Comparison of ENCODE assay signal across 17 mouse cellular contexts in the genomic region with DNA sequence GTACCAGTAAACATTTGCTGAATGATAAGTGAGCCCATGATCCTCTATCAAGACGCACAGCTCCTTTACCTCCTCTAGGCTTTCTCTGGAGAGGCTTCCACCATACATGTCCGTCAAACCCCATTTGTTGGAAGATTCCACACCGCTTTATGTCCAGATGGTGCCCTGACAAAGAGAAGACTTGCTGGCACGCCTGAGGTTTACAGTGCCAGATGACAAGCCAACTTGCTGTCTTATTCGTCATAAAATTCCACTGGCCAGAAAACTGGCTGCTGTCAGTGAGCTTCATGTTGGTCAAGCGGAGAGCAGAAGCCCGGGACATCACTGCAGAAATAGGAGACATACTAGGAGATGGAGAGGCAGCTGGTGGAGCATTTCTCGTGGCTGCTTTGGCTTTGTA.
A peak's percentile ranks its signal among the peaks of the same experiment; 100 is the strongest.
DNase-seq lines count a peak whose midpoint lies in the region; ATAC-seq and TF ChIP-seq lines count a peak whose summit lies in the region.
"Had no signal": no experiment of that assay in that cellular context is flagged by ENCODE, and none has a peak within 500 bp of the region (broad histone marks: within the 10 kb centered on the region; RNA-seq: fewer than 3 reads in every experiment).

No protein-coding gene starts in this region.

- DNase-seq in midbrain, postnatal 0 days (ENCODE audit: low spot score) = peak; percentile 81
- DNase-seq in midbrain, embryonic 14.5 days = no peak
- peak; percentile 61 for DNase-seq in cerebellum, adult 18-20 months
- peak; percentile 57 to 60 for DNase-seq in cerebellum, postnatal 25 days
- DNase-seq in right cerebral cortex, postnatal 25 days = no peak
- no peak for DNase-seq in left cerebral cortex, postnatal 10 days (ENCODE audit: extremely low spot score in 1 of 2, low spot score in 2 of 2)
- DNase-seq: adrenal gland, postnatal 25 days; heart, adult 11 months; kidney, adult 2 months; liver, postnatal 0 days had no signal

- H3K4me3 ChIP-seq in midbrain, postnatal 0 days (ENCODE audit: low read depth, low read length) = no peak overlapping the region
- H3K4me3 ChIP-seq in midbrain, embryonic 14.5 days (replicated peaks; ENCODE audit: low read depth, low read length) = no peak overlapping the region
- no peak overlapping the region for H3K4me3 ChIP-seq in kidney, embryonic 14.5 days (ENCODE audit: low read length)
- H3K4me3 ChIP-seq: embryonic facial prominence, embryonic 10.5 days; erythroblast, embryonic 14.5 days; heart, embryonic 15.5 days; hindbrain, embryonic 15.5 days; myocyte had no signal

- 83% methylated on average over 8 of the region's 8 CpGs for WGBS in midbrain, postnatal 0 days
- WGBS in midbrain, embryonic 14.5 days = 76% methylated on average over 8 of the region's 8 CpGs
- 87% methylated on average over 8 of the region's 8 CpGs for WGBS in kidney, embryonic 14.5 days

- TF ChIP-seq CTCF in midbrain, postnatal 0 days (IDR thresholded peaks at IDR 0.05) = no peak

- no peak overlapping the region for H3K4me2 ChIP-seq in midbrain, postnatal 0 days (ENCODE audit: low read depth, low read length, poor library complexity, severe bottlenecking)
- H3K4me2 ChIP-seq in midbrain, embryonic 14.5 days (ENCODE audit: low read length) = no peak overlapping the region
- H3K4me2 ChIP-seq in kidney, embryonic 14.5 days (replicated peaks; ENCODE audit: low read depth, low read length) = no peak overlapping the region
- H3K4me2 ChIP-seq: heart, embryonic 15.5 days; hindbrain, embryonic 15.5 days; midbrain, embryonic 11.5 days had no signal

- H3K27me3 ChIP-seq in midbrain, postnatal 0 days (ENCODE audit: insufficient read depth, low read length) = no peaks in the 10 kb centered on the region
- no peaks in the 10 kb centered on the region for H3K27me3 ChIP-seq in midbrain, embryonic 14.5 days (ENCODE audit: control insufficient read depth, insufficient read depth, low read length)
- H3K27me3 ChIP-seq in kidney, embryonic 14.5 days (ENCODE audit: control insufficient read depth, insufficient read depth, low read length) = no peaks in the 10 kb centered on the region
- H3K27me3 ChIP-seq: heart, embryonic 15.5 days; hindbrain, embryonic 15.5 days had no signal

- H3K4me1 ChIP-seq in midbrain, postnatal 0 days (ENCODE audit: insufficient read depth, low read length) = 0 out of 2 replicates have a peak, but pooled peaks cover 3% of the 10 kb centered on the region
- peaks cover 18% of the 10 kb centered on the region; the same call in 1 of the 2 replicates for H3K4me1 ChIP-seq in midbrain, embryonic 14.5 days (ENCODE audit: control insufficient read depth, insufficient read depth, low read length)
- no peaks in the 10 kb centered on the region for H3K4me1 ChIP-seq in kidney, embryonic 14.5 days (ENCODE audit: control insufficient read depth, insufficient read depth, low read length)

- intact Hi-C loops in left cerebral cortex, postnatal 10 days (cut with DNase I) = no loop called here

- H3K36me3 ChIP-seq in midbrain, postnatal 0 days (ENCODE audit: insufficient read depth, low read length) = no peaks in the 10 kb centered on the region
- no peaks in the 10 kb centered on the region for H3K36me3 ChIP-seq in midbrain, embryonic 14.5 days (ENCODE audit: control insufficient read depth, insufficient read depth, low read length)
- H3K36me3 ChIP-seq in kidney, embryonic 14.5 days (ENCODE audit: control insufficient read depth, insufficient read depth, low read length) = no peaks in the 10 kb centered on the region
- H3K36me3 ChIP-seq: embryonic facial prominence, embryonic 10.5 days; heart, embryonic 15.5 days; hindbrain, embryonic 15.5 days had no signal

- no peaks in the 10 kb centered on the region for H3K9me3 ChIP-seq in midbrain, postnatal 0 days (ENCODE audit: low read length)
- no peaks in the 10 kb centered on the region for H3K9me3 ChIP-seq in midbrain, embryonic 14.5 days (ENCODE audit: control insufficient read depth, low read length)
- no peaks in the 10 kb centered on the region for H3K9me3 ChIP-seq in kidney, embryonic 14.5 days (ENCODE audit: control insufficient read depth, low read length)
- H3K9me3 ChIP-seq: embryonic facial prominence, embryonic 10.5 days; heart, embryonic 15.5 days; hindbrain, embryonic 15.5 days had no signal

- H3K27ac ChIP-seq in midbrain, postnatal 0 days (ENCODE audit: low read depth, low read length) = no peak overlapping the region
- H3K27ac ChIP-seq in midbrain, embryonic 14.5 days (replicated peaks; ENCODE audit: low read depth, low read length) = no peak overlapping the region
- no peak overlapping the region for H3K27ac ChIP-seq in kidney, embryonic 14.5 days (ENCODE audit: low read depth, low read length)
- H3K27ac ChIP-seq: embryonic facial prominence, embryonic 10.5 days; heart, embryonic 15.5 days; hindbrain, embryonic 15.5 days had no signal

- no peak; the same call in 1 of the 2 replicates for ATAC-seq in midbrain, postnatal 0 days (ENCODE audit: low FRiP score)
- ATAC-seq in midbrain, embryonic 14.5 days (ENCODE audit: low FRiP score, low TSS enrichment) = no peak
- ATAC-seq in kidney, embryonic 14.5 days (ENCODE audit: low FRiP score, low TSS enrichment) = no peak
- ATAC-seq: liver, postnatal 0 days had no signal

- no peak overlapping the region for H3K9ac ChIP-seq in midbrain, postnatal 0 days (replicated peaks; ENCODE audit: low read length, poor library complexity, severe bottlenecking)
- no peak overlapping the region for H3K9ac ChIP-seq in midbrain, embryonic 14.5 days (replicated peaks; ENCODE audit: low read length)
- H3K9ac ChIP-seq in kidney, embryonic 14.5 days (ENCODE audit: low read depth, low read length) = no peak overlapping the region
- H3K9ac ChIP-seq: heart, embryonic 15.5 days; hindbrain, embryonic 15.5 days; liver, postnatal 0 days had no signal

Comparison
In these comparisons a context has a peak if more than half of its experiments do, and no peak if none do; other contexts are left out.
1. DNase-seq: peak in midbrain, postnatal 0 days (single experiment), cerebellum, adult 18-20 months (2 of 2) and cerebellum, postnatal 25 days (2 of 2); none in midbrain, embryonic 14.5 days (single experiment), right cerebral cortex, postnatal 25 days (single experiment) and left cerebral cortex, postnatal 10 days (0 of 2).